Mouse (Mus musculus) activated CD4-positive, CD25-positive, alpha-beta regulatory T cell, adult 4 months (primary cell): ENCODE measurements around the gene Prkce. TPM values are rescaled to one million over a fixed set of nuclear protein-coding genes. Genes with fewer than 3 reads are reported as not detected.

ENCODE experiments used
- ATAC-seq: one replicate; pipeline ENCODE4 v1.8.0; 2017
- polyA plus RNA-seq, 2 experiments: library from polyadenylated mRNA; unstranded; fragments of 100-300 nt; shearing (Covaris generic); gene quantifications; one replicate each; pipeline ENCODE4 v1.2.1; 2017

Gene Prkce
- polyA plus RNA-seq, 2 experiments from 2014 or later = 2.1 to 2.9 TPM

DNA sequence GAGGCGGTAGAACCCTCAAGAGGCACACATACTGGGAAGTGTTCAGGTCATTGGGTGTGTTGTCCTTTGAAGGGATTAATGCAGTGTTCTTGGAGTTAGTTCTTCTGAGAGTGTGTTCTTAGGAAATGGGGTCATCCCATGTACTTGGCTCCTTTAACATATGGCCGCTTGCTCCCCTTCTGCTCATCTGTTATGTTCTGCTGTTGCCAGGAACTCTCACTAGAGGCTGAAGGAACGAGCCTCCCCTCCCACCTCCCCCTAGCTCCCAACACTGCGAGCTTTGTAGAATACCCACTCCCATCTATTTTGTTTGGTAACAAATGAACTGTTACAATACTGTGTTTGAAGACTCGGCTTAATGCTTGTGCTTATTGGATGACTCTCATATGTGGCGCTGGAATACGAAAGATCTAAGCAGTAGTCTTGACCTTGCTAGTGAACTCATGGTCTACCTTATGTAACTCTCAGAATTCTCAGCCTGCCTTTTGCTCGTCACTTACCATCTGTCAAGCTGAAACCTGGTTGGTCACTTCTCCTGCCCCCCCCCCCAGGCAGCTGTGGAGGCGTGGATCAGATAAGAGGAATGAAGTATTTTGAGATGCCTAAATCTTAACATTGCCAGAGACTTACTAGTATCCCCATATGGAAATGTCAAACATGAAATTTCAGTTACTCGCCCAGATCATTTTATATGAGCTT, 58.1 kb downstream of the Prkce start:
- ATAC-seq = no peak

DNA sequence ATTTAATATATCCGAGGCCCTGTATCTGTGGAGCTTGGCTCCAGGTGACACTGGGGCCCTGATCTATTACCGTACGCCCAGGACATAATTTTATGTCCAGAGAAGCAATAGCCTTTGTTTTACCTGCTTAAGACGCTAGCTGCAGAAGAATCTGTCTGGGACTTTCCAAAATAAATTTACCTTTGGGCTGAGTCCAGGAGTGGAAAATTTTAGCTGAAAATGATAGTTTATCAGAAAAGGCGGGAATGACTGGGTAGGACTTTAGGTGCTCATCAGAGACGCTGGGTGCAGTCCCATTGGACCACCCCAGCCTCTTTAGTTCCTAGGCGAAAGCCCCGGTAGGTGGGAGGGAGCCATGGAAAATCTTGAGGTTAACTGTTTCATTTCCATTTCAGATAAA, 58.6 kb downstream of the Prkce start:
- no peak for ATAC-seq

DNA sequence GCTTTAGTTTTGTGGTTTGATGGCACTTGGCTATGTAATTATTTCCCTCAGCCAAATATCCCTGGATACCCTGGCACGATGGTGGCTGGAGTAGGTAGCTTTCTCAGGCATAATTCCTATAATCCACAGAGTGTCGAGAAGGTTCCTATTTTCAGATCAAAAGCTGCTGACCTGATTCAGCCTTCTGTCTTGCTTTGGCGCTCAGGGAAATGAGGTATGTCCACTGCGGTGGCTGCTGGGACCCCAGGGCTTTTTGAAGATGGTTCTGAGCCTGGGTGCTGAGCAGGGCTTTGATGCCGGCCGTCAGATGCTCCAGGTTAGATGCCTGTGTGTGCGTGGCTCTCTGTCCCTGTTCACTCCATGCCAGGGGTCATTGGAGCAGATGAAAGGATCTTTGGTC, 59.0 kb downstream of the Prkce start:
- no peak for ATAC-seq

DNA sequence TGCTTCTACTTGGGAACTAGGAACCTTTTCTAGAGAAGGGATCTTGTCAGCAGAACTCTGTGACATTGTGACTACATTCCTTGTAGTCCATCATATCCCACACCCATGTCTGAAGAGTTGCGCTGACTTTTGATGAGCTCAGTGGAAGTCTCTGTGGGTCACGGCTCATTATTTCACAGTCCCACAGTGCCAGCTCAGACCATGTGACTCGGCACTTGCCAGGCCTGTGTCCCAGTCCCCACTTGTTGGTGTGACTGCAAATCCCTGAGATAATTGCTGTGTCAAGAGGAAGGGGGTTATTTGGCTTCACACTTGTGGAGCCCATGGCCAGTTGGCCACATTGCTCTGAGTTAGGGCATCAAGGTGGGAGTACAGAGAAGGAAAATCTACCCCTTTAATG, 59.8 kb downstream of the Prkce start:
- no peak for ATAC-seq

DNA sequence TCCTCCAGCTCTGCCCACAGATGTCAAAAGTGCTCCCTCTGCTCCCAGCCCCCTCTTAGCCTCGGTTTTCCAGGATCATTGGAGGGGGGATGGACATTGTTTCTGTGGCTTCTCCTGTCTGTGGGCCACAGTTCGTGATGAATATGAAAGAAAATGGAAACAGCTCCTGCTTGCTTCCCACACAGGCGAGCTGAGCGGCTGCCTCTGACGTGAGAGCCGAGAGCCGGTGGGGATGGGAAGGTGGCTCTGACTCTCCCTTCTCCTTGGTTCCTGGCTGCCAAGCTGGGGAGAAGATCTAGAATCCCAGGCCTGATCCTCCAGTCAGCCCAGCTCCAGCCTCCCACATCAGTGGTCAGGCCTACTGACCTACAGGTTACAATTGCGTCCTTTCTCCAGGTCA, 61.3 kb downstream of the Prkce start:
- ATAC-seq = no peak

DNA sequence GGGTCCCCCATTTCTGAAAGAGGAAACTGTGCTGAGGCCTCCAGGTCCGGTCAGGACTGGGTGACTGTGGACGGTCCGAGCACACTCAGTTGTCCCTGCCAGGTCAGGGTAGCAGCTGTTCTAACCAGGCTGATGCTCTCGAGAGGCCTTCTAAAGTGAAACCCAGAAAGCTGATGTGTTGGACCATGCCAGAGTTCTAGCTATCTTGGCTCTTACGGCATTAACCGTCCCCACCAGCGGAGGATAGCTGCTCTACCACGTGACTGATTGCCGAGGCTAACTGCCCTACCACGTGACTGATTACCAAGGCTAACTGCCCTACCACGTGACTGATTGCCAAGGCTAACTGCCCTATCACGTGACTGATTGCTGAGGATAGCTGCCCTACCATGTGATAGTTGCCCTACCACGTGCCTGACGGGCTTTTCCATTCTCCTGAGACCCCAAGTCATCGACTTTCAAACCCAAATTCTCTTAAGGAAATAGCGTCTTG, 62.6 kb downstream of the Prkce start:
- no peak for ATAC-seq

DNA sequence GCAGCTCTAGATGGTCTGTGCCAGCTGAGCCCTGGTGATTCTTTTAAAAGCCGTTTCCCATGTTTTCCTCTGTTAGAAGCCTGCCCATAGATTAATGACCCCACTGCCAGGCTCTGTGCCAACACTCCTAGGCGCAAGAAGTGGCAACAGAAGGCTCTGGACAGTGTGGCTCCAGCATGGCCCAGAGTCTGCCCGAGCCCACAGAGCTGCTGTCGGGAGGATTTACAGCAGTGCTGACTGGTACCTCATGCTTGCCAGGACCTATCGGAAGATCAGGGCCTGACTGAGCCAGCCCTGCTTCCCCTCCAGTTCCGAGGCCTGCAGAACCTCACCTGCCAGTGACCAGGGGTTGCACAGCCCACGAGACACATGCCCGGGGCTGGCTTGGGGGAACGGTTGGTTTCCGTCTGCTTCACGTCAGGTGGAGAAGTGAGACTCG, 64.2 kb downstream of the Prkce start:
- no peak for ATAC-seq

DNA sequence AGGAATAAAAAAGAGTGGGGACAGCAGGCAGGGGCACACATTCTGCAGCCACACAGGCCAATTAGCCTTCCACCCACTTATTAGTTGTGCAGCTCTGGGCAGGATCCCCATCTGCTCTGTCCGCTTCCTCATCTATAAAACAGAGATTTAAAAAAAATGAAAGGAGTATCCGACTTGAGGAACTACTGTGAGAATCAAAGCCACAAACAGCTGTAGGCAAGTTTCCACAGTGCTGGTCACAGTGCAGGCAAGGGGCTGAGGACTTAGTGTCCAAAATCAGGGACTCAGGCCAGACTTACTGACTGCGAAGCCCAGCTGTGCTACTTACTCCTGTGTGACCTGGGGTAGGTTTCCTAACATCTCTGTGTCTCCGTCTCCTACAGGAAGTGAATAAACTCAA, 64.7 kb downstream of the Prkce start:
- no peak for ATAC-seq

DNA sequence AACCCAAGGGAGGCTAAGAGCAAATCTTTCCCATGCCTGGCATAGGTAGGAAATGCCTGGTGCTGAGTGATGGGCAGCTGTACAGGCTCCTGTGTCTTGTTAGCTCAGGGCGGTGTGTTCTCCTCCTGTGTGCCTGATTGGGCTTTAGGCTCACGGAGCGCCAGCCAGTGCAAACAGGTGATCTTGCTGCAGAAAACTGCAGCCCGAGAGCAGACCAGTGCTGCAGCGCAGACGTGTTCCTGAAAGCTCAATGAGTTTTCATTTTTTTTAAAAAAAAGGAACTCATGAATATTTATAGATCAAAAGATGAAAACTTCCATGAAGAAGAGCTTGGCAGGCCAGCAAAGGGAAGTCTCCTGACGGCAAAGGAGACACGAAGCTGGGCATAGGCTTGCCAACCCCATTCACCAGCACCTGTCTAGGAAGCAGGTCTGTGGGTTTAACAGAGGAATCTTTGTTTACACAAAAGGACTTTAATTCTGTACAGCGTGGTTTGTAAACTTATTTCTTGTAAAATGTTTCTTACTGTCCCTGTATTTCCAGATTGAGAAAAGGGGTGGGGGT, 67.1 kb downstream of the Prkce start:
- no peak for ATAC-seq

DNA sequence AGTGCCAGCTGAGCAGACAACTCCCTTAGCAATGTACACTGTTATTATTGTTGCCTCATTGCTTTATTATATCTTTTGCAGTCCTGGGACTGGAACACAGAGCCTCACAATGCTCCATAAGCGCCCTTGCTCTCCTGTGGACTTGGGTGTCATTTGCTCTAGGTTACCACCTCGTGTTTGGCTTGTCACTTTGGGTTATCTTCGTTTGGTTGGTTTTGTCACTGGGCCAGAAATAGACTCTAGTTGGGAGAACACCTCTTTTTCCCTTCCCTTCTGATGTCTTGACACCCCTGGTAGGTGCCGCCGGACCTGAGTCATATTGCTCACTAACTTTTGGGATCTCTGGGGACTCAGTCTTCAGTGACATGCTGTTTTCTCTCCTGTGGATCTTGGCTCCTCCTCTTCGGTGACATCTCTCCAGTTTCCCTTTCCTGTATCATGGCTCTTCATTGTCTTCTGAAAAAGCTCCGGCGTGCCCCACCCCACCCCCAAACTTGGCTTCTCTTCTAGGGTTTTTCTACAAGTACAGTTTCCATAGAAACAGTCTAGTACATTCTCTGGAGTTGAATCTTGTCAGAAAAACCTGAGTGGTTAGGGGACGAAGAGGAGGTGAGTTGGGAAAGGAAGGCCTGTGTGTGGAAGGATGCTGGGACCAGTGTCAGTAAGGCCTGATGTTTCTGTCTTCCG, 68.6 kb downstream of the Prkce start:
- ATAC-seq = no peak

DNA sequence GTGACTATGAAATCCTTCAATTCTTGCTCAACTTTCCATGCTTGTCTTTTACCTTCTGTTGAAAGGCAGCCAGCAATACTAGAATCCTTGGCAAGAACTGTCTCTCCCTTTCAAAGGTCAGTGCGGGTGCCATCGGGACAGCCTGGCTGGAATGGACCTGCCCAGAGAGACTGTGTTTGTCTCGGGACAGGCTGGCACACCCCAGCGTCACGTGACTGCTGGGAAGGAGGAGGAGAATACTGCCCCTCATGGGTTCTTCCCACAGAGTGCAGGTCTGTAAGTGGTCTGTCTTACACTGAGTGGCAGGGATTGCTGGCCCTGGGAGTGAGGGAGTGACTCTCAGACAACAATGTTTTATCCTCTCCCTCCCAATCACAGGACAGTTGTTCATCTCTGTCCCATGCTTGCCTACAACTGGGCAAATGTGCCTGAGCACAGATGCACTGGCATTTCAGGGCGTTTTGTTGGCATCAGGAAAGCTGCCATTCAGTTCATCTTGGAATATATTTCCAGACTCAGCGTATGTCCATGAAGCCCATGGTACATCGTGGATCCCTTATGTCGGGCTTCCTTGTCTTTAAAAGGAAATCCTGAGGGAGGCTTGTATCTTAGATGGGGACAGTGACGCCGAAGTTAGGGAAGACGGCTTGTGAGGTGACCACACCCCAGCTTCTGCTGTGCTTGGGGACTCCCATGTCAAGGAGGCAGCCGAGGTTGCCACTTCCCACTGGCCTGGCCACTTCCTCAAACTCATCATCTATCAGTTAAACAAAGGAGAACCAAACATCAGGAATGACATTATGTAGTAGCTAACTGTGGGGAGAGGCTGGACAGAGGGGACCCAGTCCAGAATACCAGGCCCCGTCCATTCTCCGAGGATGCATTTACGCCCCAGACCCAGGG, 69.5 kb downstream of the Prkce start:
- ATAC-seq = no peak

DNA sequence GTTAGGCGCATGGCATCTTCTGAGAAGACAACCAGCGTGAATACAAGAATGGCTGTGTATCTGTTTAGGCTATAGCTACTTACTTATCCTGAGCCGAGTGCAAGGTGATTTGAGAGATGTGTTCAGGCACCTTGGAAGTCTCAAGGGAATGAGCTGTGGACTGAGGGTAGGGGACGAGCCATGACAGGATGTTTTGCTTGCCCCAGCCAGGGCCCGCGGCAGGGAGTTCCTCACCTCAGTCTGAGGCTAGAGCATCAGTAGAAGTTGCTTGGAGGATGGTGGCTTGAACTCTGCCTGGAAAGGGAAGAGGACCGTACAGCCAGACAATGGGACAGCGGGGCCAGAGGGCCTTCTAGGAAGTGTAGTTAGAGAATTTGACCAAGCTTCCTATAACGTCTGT, 74.7 kb downstream of the Prkce start:
- no peak for ATAC-seq

DNA sequence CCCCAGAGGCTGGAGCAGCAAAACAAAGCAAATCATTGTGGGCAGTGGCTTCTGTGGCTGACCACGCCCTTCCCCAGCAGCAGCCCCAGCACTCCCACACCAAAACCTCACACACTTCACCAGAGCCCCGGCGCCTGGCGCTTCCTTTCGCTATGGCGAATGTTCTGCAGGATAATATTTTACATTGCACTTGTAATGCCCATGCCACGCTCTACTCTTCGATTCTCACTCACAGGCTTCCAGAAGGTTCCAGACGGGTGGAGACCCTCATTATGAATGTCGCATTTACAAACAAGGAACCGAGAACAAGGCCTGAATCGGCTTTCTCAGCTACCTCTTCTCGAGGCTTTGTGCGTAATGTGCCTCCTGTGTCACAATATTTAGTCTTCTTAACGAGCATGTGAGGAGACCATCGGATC, 75.5 kb downstream of the Prkce start:
- ATAC-seq = no peak

DNA sequence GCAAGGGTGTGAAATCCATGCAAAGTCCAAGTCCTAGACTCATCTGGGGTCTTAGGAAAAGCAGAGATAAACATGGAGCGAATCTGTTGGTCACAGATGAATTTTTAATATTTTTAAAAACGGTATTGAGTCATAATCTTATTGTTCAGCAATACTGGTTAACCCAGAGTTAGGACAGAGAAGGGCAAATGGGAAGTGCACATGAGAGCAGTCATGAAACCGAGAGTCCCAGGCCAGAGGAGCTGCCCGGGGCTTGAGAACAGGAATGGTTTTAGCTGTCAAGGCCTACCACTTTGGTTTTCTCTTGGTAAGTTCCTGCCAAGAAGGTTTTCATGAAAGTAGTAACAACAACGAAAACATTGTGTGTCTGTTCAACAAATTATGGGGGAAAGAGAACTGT, 76.8 kb downstream of the Prkce start:
- ATAC-seq = no peak

DNA sequence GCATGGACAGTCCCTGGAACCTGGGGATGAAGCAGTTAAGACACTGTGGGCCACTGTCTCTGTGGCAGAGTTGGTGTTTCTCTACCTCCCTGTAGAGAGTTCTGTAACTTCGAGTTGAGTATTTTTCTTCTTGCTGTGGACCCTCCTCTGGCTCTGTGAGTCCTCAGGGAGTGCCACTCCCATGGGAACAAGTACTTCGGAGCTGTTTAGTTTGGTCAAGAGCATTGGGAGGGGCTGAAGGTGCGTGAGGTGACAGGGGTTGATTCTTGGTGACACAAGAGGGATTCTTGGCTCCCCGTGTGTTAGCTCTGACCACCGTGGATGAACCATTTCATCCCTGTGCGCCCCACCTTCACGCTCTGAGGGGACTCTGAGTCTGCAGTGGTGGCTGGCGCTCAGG, 81.2 kb downstream of the Prkce start:
- no peak for ATAC-seq

DNA sequence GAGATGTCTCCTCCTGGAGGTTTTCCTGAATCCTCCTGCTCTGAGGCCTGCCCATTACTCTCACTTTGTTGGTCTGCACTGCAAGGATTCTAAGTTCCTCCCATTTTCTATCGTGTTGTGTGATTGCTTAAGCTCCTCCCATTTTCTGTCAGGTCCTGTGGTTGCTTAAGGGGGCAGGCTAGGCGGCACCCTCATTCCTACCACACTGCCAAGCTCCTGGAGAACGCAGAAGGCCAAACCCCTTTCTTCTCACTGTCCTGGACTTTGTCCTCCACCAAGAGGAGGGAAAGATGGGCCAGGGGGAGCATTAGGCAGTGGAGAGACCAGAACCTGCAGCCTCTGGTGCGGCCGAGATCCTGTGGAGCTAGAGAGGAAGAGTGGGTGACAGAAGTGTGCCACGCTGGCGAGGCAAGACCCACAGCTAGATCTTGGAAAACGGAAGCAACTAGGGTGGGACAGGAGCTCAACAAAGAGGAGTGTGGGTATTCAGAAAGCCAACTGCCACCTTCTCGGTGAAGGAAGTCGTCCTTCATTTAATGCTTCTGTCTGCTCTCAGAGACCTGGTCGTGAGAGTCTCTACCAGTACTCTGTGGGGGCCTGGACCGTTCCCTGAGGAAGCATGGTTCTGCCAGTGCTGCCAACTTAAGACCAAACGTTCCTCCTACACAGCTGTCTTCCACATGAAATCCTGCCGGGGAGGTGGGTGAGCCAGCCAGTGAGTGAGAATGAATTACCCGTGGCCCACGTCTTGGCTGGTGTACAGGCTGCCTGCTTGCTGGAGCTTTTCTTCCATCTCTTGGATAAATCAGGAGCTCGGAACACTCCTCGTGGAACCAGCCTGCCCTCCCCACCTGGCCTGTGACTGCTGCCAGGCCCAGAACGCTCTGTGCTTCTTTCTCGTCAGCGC, 82.2 kb downstream of the Prkce start:
- no peak for ATAC-seq

DNA sequence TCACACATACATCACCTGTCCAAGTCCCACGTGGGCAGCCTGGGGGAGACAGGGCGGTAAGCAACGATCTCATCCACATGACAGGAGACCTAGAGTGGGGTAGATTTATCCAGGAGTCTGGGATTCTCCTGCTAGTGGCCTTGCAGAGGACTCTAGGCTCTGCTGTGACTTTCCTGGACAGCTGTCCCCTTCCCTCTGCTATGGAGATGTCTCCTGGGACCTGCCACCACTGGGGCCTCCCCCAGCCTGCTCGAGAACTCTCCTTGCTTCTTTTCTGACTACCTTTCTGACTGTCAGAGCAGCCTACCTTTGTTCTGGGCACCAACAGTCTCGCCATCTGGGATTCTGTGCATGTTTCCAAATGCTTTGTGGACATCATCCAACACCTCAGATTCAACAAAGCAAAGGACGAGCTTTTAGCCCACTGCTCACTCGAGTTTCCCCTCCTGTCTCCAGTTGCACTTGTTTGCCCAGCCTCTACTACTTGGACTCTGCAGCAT, 82.9 kb downstream of the Prkce start:
- no peak for ATAC-seq

DNA sequence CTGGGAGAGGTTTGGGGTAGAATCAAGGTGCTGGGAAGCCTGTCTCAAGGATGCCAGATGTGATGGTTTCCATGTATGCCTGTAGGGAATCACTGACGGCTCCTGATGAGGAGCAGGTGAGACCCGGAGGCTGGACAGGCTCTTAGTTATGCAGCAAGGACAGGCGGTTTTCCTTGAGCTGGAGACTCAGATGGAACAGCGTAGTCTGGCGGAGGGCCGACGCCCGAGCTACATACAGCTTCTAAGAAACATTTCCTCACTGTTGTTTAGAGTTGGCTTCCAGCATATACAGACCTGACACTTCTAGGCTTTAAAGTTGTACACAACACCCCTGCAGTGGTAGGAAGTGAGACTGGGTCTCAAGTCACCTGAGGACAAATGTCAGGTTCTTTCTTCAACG, 86.3 kb downstream of the Prkce start:
- no peak for ATAC-seq

DNA sequence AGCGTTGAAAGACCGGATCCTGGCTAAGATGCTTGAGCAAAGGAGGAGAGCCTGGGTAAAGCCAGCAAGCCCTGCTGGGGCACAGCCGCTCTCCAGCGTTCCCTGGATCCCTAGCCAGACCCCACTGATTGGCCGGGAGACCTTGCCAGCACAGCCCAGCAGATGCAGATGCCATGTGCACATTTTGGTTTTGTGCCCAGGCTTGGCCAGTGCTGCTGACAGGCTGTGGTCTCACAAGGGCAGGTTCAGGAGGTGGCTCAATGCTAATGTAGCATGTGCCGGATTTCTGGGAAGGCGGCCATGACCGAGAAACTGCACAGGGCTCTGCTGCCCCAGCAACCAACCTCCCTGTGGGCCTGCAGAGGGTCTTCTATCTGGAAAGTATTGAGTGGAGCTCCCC, 86.7 kb downstream of the Prkce start:
- no peak for ATAC-seq

DNA sequence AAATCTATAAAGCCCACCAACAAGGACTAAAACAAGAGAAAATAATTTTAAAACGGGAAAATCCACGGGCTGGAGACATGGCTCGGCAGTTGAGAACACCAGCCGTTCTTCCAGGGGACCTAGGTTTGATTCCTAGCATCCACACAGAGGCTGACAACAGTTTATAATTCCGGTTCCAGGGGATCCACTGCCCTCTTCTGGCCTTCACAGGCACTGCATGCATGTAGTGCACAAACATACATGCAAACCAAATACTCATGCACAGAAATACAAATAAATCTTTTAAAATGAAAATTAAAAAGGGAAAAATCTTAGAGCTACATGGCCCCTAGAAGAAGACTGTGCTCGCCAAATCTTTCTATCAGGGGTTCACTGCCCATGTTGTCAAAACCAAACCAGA, 87.4 kb downstream of the Prkce start:
- no peak for ATAC-seq

DNA sequence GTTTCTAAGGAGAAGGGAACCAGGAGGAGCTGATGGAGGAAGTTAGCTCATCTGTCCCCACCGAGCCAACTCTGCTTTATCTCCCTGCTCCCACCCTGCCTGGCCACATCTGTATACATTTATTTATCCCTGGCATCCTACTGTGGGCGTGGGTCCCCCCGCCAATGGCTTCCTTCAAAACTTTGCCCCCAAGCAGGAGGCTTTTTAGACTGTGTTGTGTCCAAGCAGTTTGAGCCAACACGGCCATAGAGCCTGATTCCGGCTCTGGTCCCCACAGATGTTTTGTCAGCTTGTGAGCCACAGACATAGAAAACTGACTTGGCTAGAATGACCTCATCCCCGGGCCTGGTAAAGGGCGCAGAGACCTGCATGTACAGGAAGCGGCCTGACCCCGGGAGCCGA, 89.1 kb downstream of the Prkce start:
- ATAC-seq = no peak

DNA sequence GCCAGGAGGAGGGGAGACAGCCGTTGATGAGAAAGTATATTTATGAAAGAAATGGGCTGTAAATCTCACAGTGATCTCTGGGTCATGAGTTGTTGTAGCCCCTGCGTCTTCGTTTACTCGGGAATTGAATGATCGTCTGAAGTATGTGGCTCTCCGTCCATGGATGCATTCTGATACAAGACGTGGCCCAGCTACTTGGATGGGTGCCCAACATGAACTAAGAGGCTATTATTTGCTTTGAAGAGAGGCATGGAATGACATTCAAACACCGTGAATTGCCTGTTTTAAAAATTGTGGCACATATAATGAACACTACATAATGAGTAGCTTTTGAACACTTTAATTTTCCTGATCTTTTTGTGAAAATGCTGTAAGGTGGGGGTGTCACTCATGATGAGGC, 93.5 kb downstream of the Prkce start:
- ATAC-seq = no peak
